Comparison of ENCODE assay signal across 8 mouse cellular contexts in the genomic region with DNA sequence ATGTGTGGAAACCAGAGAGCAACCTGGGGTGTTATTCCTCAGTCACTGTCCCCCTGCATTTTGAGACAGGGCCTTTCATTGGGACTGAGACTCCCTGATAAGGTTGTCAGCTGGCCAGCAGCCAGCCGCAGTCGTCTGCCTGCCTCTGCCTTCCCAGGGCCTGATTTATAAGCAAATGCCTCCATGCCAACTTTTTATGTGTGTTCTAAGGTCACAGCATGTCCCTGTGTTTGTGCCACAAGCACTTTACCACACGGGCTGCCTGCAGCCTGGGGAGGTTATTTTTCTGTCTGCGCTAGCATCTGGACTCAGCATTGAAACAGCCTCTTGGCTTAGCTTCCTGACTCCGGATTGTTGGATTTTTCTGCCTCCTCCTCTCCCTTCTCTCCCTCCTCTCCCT. TPM values are rescaled to one million over a fixed set of nuclear protein-coding genes. Genes with fewer than 3 reads are reported as not detected.
DNase-seq lines count a peak whose midpoint lies in the region; ATAC-seq and TF ChIP-seq lines count a peak whose summit lies in the region.

No protein-coding gene starts in this region.

- H3K27me3 ChIP-seq in MEL (ENCODE audit: control insufficient read depth in 1 of 2, insufficient read depth in 2 of 2, low read length in 2 of 2), result no peaks in the 10 kb centered on the region
- H3K27me3 ChIP-seq in embryonic facial prominence, embryonic 11.5 days (ENCODE audit: control insufficient read depth, insufficient read depth, low read length), result no peaks in the 10 kb centered on the region
- H3K27me3 ChIP-seq in midbrain, embryonic 14.5 days (ENCODE audit: control insufficient read depth, insufficient read depth, low read length), result no peaks in the 10 kb centered on the region
- H3K27me3 ChIP-seq in liver, embryonic 12.5 days (replicated peaks), result no peaks in the 10 kb centered on the region

- H3K27ac ChIP-seq in MEL (ENCODE audit: control insufficient read depth, low read depth, low read length), result no peak overlapping the region
- peak overlapping the region; percentile 60; the same call in 1 of the 2 replicates for H3K27ac ChIP-seq in embryonic facial prominence, embryonic 11.5 days (replicated peaks; ENCODE audit: low read depth, low read length)
- 0 out of 2 replicates have a peak overlapping the region, but pooled peaks have one; percentile 2 for H3K27ac ChIP-seq in midbrain, embryonic 14.5 days (replicated peaks; ENCODE audit: low read depth, low read length)
- H3K27ac ChIP-seq in liver, embryonic 12.5 days, result no peak overlapping the region

- DNase-seq in gastrocnemius, adult 18-20 months (ENCODE audit: low spot score), result peak; percentile 29
- no peak for DNase-seq in gastrocnemius, postnatal 4 days (ENCODE audit: low spot score in 2 of 2)
- peak; percentile 78 for DNase-seq in MEL (ENCODE audit: low read depth, low spot score)
- DNase-seq in embryonic facial prominence, embryonic 11.5 days (ENCODE audit: low spot score), result no peak
- DNase-seq in kidney, adult 11 months, result peak; percentile 76
- peak; percentile 51 for DNase-seq in midbrain, embryonic 14.5 days

- no peak overlapping the region for H3K4me3 ChIP-seq in MEL (ENCODE audit: control insufficient read depth in 1 of 2, insufficient read depth in 1 of 2, low read depth in 2 of 2, low read length in 2 of 2)
- no peak overlapping the region for H3K4me3 ChIP-seq in embryonic facial prominence, embryonic 11.5 days (ENCODE audit: low read depth, low read length)
- no peak overlapping the region for H3K4me3 ChIP-seq in midbrain, embryonic 14.5 days (replicated peaks; ENCODE audit: low read depth, low read length)
- no peak overlapping the region for H3K4me3 ChIP-seq in liver, embryonic 12.5 days

- peaks cover 2 to 12% of the 10 kb centered on the region in 2 experiments; a peak in 2 of 4 replicates for H3K4me1 ChIP-seq in MEL (ENCODE audit: control insufficient read depth in 1 of 2, insufficient read depth in 2 of 2, low read length in 2 of 2)
- peaks cover 5% of the 10 kb centered on the region for H3K4me1 ChIP-seq in embryonic facial prominence, embryonic 11.5 days (ENCODE audit: control insufficient read depth, insufficient read depth, low read length)
- H3K4me1 ChIP-seq in midbrain, embryonic 14.5 days (ENCODE audit: control insufficient read depth, insufficient read depth, low read length), result peaks cover 10% of the 10 kb centered on the region; the same call in 1 of the 2 replicates
- peaks cover 19% of the 10 kb centered on the region for H3K4me1 ChIP-seq in liver, embryonic 12.5 days

- TF ChIP-seq CTCF in MEL (IDR thresholded peaks at IDR 0.05 in 2 of 3, conservative IDR thresholded peaks at IDR 0.05 in 1 of 3; ENCODE audit: control insufficient read depth in 1 of 3, insufficient read depth in 1 of 3, low read depth in 2 of 3, low read length in 3 of 3, poor library complexity in 1 of 3, severe bottlenecking in 1 of 3), result no peak

- peak; percentile 65 to 68 for TF ChIP-seq EP300 in MEL (IDR thresholded peaks at IDR 0.05; ENCODE audit: low read depth in 1 of 2, low read length in 2 of 2)

- H3K4me2 ChIP-seq in embryonic facial prominence, embryonic 11.5 days (ENCODE audit: low read depth, low read length), result no peak overlapping the region
- no peak overlapping the region for H3K4me2 ChIP-seq in midbrain, embryonic 14.5 days (ENCODE audit: low read length)
- no peak overlapping the region for H3K4me2 ChIP-seq in liver, embryonic 12.5 days

- no peak for ATAC-seq in embryonic facial prominence, embryonic 11.5 days (replicated peaks; ENCODE audit: insufficient number of reproducible peaks, low FRiP score, low TSS enrichment, low read depth)
- ATAC-seq in midbrain, embryonic 14.5 days (ENCODE audit: low FRiP score, low TSS enrichment), result no peak
- ATAC-seq in liver, embryonic 12.5 days, result no peak
- ATAC-seq in granulocyte monocyte progenitor cell, adult 5-6 weeks (replicated peaks; ENCODE audit: poor library complexity, severe bottlenecking), result no peak

- peaks cover 0 to 5% of the 10 kb centered on the region in 2 experiments; a peak in 2 of 4 replicates for H3K36me3 ChIP-seq in MEL (ENCODE audit: control insufficient read depth in 1 of 2, insufficient read depth in 2 of 2, low read length in 2 of 2)
- H3K36me3 ChIP-seq in embryonic facial prominence, embryonic 11.5 days (replicated peaks; ENCODE audit: control insufficient read depth, insufficient read depth, low read depth, low read length), result no peaks in the 10 kb centered on the region
- no peaks in the 10 kb centered on the region for H3K36me3 ChIP-seq in midbrain, embryonic 14.5 days (ENCODE audit: control insufficient read depth, insufficient read depth, low read length)
- no peaks in the 10 kb centered on the region for H3K36me3 ChIP-seq in liver, embryonic 12.5 days

- WGBS in embryonic facial prominence, embryonic 11.5 days, result 50% methylated on average over 5 of the region's 5 CpGs
- WGBS in midbrain, embryonic 14.5 days, result 37% methylated on average over 5 of the region's 5 CpGs
- 44% methylated on average over 5 of the region's 5 CpGs for WGBS in liver, embryonic 12.5 days (ENCODE audit: insufficient replicate concordance)

- H3K9ac ChIP-seq in MEL (ENCODE audit: control insufficient read depth, low read depth, low read length, poor library complexity, severe bottlenecking), result no peak overlapping the region
- H3K9ac ChIP-seq in embryonic facial prominence, embryonic 11.5 days (replicated peaks; ENCODE audit: low read length), result no peak overlapping the region
- H3K9ac ChIP-seq in midbrain, embryonic 14.5 days (replicated peaks; ENCODE audit: low read length), result no peak overlapping the region
- H3K9ac ChIP-seq in liver, embryonic 12.5 days, result no peak overlapping the region

- H3K79me2 ChIP-seq in MEL (ENCODE audit: control insufficient read depth, insufficient read depth, low read length, poor library complexity), result no peaks in the 10 kb centered on the region

- no peaks in the 10 kb centered on the region for H3K9me3 ChIP-seq in MEL (replicated peaks; ENCODE audit: insufficient read depth, low read length)
- no peaks in the 10 kb centered on the region for H3K9me3 ChIP-seq in embryonic facial prominence, embryonic 11.5 days (replicated peaks; ENCODE audit: control insufficient read depth, low read length)
- H3K9me3 ChIP-seq in midbrain, embryonic 14.5 days (ENCODE audit: control insufficient read depth, low read length), result no peaks in the 10 kb centered on the region
- H3K9me3 ChIP-seq in liver, embryonic 12.5 days (replicated peaks), result no peaks in the 10 kb centered on the region

- TF ChIP-seq RAD21 in MEL (IDR thresholded peaks at IDR 0.05; ENCODE audit: low read depth, low read length), result no peak

- TF ChIP-seq POLR2A in MEL (IDR thresholded peaks at IDR 0.05; ENCODE audit: control insufficient read depth in 1 of 2, insufficient read depth in 1 of 2, low read depth in 1 of 2, low read length in 2 of 2, poor library complexity in 1 of 2), result no peak

TF ChIP-seq in MEL, 35 proteins besides CTCF, POLR2A, EP300 and RAD21:
- TF ChIP-seq BHLHE40 (IDR thresholded peaks at IDR 0.05; ENCODE audit: borderline replicate concordance, low read depth, low read length), result no peak
- TF ChIP-seq E2F4 (IDR thresholded peaks at IDR 0.05; ENCODE audit: borderline replicate concordance, low read depth, low read length), result no peak
- no peak for TF ChIP-seq MAX (IDR thresholded peaks at IDR 0.05; ENCODE audit: low read length)
- TF ChIP-seq MYB (IDR thresholded peaks at IDR 0.05; ENCODE audit: low read depth, low read length), result no peak
- TF ChIP-seq HCFC1 (IDR thresholded peaks at IDR 0.05; ENCODE audit: low read depth, low read length), result no peak; the same call in 1 of the 2 replicates
- peak; percentile 82 for TF ChIP-seq GATA1 (IDR thresholded peaks at IDR 0.05; ENCODE audit: low read depth, low read length)
- TF ChIP-seq TAL1 (IDR thresholded peaks at IDR 0.05; ENCODE audit: low read length), result peak; percentile 61
- no peak for TF ChIP-seq KAT2A (conservative IDR thresholded peaks at IDR 0.05; ENCODE audit: low read depth, low read length)
- TF ChIP-seq RCOR1 (IDR thresholded peaks at IDR 0.05; ENCODE audit: low read depth, low read length), result peak; percentile 80
- no peak for TF ChIP-seq MEF2A (IDR thresholded peaks at IDR 0.05; ENCODE audit: extremely low read depth, insufficient replicate concordance, low read depth, low read length, poor library complexity, severe bottlenecking)
- peak; percentile 77 for TF ChIP-seq TCF12 (IDR thresholded peaks at IDR 0.05; ENCODE audit: low read depth, low read length)
- TF ChIP-seq ETS1 (IDR thresholded peaks at IDR 0.05; ENCODE audit: low read depth, low read length), result peak; percentile 54; the same call in 1 of the 2 replicates

RNA-seq across cellular contexts. Expression of a gene that starts 47.9 kb away (rescaled TPM):
- 1 to 10 TPM; 3.0 to 3.7 TPM for total RNA-seq in gastrocnemius, adult 18-20 months (2021)
- 10 to 100 TPM; 21.0 TPM for total RNA-seq in gastrocnemius, postnatal 4 days (2021)
- total RNA-seq in MEL (2012; rRNA removed), result 15.3 and 15.9 TPM in 2 replicates
- polyA plus RNA-seq in MEL (2012; ENCODE audit: insufficient read depth in 1 of 2, insufficient read length in 2 of 2, low read depth in 1 of 2, low replicate concordance in 2 of 2, missing spikeins in 1 of 2), result 10 to 100 TPM in 1 of 2 experiments, not detected in 1; 20.7 TPM
- 10.0 and 12.8 TPM in 2 replicates for polyA plus RNA-seq in embryonic facial prominence, embryonic 11.5 days (2014; fragmentation: Nextera tagmentation; extraction: Ambion mirVana)
- polyA plus RNA-seq in midbrain, embryonic 14.5 days (2014; fragmentation: Nextera tagmentation; extraction: Ambion mirVana), result 8.0 and 8.2 TPM in 2 replicates
- polyA plus RNA-seq in liver, embryonic 12.5 days (2016; fragmentation: Nextera tagmentation; extraction: Ambion mirVana), result 3.9 and 4.4 TPM in 2 replicates
- total RNA-seq in granulocyte monocyte progenitor cell, adult 5-6 weeks (2014; fragmentation: Nextera tagmentation), result 25.4 and 28.7 TPM in 2 replicates
- total RNA-seq in granulocyte monocyte progenitor cell, adult 5-6 weeks (2017), result 6.5 and 7.9 TPM in 2 replicates

Comparison
In these comparisons a context has a peak if more than half of its experiments do, and no peak if none do; other contexts are left out.
1. DNase-seq: peak in gastrocnemius, adult 18-20 months (single experiment), MEL (single experiment), kidney, adult 11 months (single experiment) and midbrain, embryonic 14.5 days (single experiment); none in gastrocnemius, postnatal 4 days (0 of 2) and embryonic facial prominence, embryonic 11.5 days (single experiment).
2. H3K27ac ChIP-seq: peak in embryonic facial prominence, embryonic 11.5 days (single experiment) and midbrain, embryonic 14.5 days (single experiment); none in MEL (single experiment) and liver, embryonic 12.5 days (single experiment).